Mouse (Mus musculus): Measurements from ENCODE around the gene Pla2g4a.
"Not testable (repeated sequence)": the region's sequence is repeated elsewhere in the genome, so short reads cannot be mapped to it uniquely, and the experiment has no call there.

Pla2g4a gene

DNA sequence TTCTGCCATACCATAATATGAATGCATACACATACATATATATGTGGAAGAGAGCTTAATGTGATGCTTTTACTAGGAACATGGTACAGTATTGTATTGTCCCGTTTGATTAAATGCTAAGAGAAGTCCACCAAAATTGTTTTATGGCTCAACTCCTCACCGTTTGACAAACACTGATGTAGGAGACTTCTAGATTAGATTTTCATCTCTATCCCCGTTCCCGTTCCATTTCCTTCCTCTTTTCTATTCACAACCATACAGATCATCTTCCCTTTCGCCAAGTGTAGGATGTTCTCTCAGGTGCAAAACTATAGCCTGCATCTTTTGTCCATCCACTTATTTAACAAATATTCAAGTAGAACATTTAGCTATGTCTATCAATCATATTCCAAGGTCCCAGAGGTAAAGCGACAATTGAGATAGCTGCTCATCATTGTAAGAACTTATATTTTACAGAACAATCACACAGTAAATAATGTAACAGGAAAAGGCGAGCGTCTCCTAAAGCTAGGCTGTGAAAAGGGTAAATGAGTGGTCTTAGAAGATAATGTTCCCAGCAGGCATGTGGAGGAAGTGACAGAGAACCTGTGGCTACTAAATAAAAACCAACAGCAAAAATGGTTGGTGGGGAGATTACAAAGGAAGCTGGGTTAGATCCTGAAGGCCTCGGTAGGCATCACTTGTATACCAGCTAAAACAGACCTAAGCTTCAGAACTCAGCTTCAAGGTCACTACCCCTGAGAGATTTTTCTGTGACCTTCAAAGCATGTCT lies 21.6 kb downstream of the Pla2g4a start:
- DNase-seq (ENCODE audit: inconsistent age in 2 of 2, low spot score in 1 of 2): no peak

GRCm38 (mm10) chr1:149937825-149938224 lies 23.3 kb downstream of the Pla2g4a start:
- no peak for DNase-seq (ENCODE audit: inconsistent age in 2 of 2, low spot score in 1 of 2)

DNA sequence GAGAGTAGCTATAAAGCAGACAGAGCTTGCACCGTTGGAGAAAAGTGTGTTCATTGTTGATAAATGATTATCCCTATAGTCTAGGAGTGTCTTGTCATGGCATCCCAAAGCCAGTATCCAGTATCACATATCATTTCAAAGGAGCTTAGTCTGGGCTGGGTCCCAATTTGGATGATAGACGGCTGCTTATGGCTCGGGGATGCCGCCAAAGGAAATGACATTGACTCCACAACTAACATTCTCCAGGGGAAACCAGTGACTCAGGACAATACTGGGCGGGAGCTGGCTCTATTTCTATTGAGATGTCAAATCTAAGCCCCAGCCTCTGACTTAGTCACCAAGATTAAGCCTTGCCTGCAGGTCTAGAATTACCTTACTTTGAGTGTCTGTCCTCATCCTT lies 31.9 kb downstream of the Pla2g4a start:
- no peak for DNase-seq (ENCODE audit: inconsistent age in 2 of 2, low spot score in 1 of 2)

GRCm38 (mm10) chr1:149923737-149924136 lies 37.4 kb downstream of the Pla2g4a start:
- DNase-seq (ENCODE audit: inconsistent age in 2 of 2, low spot score in 1 of 2): not testable (repeated sequence)

- DNase-seq (ENCODE audit: inconsistent age in 2 of 2, low spot score in 1 of 2): no peak
Measured at GRCm38 (mm10) chr1:149922219-149922618, 38.9 kb downstream of the Pla2g4a start.

GRCm38 (mm10) chr1:149921325-149921724 lies 39.8 kb downstream of the Pla2g4a start:
- no peak for DNase-seq (ENCODE audit: inconsistent age in 2 of 2, low spot score in 1 of 2)

DNA sequence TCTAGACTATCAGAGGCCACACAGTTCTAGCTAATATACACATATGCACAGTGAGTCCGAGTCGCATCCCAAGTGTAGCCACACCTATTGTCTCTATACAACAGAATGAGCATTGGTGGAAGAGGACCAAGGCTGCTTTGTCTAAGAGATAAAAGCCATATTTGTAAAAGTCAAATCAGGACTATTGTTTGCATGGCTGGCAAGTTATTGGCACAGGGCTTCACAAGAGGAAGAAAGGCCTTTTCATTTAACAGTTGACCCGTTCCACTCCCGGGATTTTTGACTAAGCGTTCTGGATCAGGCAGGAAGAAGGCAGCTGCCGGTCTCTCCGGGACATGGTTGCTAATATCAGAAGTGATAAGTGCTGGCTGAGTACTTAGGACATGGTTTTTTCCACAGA lies 41.8 kb downstream of the Pla2g4a start:
- no peak for DNase-seq (ENCODE audit: inconsistent age in 2 of 2, low spot score in 1 of 2)

DNA sequence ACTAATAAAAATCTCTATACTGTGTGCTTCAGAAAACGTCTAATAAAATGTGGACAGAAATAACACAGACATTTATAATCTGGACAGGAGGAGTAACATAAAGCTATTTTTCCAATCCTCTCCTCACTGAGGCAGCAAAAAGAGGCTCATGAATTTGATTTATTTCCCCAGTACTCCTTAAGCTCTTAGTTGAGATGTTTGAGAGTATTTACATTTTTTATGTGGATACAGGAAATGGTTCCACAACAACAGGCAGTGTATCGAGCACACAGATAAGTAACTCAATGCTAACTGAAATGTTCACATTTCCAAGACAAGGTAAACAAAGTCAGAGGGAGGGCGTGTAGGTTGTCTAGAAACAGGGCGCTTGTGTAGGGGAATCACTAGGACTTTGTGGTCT lies 48.1 kb downstream of the Pla2g4a start:
- no peak for DNase-seq (ENCODE audit: inconsistent age in 2 of 2, low spot score in 1 of 2)

GRCm38 (mm10) chr1:149911050-149911449 lies 50.0 kb downstream of the Pla2g4a start:
- DNase-seq (ENCODE audit: inconsistent age in 2 of 2, low spot score in 1 of 2): no peak

GRCm38 (mm10) chr1:149898001-149898625 lies 63.0 kb downstream of the Pla2g4a start:
- no peak for DNase-seq (ENCODE audit: inconsistent age in 2 of 2, low spot score in 1 of 2)

DNA sequence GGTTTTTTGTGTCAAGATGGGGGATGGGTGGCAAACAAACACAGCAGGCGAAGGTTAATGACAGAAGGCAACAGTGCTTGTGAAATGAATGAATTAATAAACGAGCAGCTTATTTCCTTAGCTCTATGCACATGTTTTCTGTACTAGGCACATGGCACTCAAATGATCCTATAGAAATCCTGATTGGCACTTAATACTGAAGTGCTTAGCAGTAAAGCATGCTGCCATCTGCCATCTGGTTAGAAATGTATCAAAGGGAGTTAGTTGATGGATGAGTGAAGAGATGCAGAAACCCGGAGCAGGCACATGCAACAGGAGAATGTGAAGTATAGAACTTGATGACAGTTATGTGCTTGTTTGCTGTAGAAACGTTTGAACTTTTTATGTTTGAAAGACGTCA lies 64.5 kb downstream of the Pla2g4a start:
- DNase-seq (ENCODE audit: inconsistent age in 2 of 2, low spot score in 1 of 2): no peak

GRCm38 (mm10) chr1:149894940-149895339 lies 66.2 kb downstream of the Pla2g4a start:
- DNase-seq (ENCODE audit: inconsistent age in 2 of 2, low spot score in 1 of 2): no peak

DNA sequence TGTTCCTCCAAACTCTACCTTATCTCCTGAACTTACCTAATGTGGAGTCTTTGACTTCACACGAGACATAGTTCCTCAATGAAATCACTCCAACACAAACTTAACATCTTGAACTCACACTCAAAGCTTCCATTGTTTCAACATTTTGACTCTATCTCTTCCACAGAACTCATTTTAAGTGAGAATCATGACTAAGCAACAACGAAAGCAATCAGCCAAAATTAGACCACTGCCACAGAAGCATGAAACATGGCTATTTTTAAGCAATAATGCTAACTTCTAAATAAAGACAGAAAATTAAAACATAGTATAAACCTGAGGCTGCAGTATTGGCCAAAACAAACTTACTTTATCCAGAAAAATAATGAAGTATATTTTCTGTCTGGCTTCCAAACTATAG lies 67.2 kb downstream of the Pla2g4a start:
- no peak for DNase-seq (ENCODE audit: inconsistent age in 2 of 2, low spot score in 1 of 2)

- peak in 1 of 2 experiments; percentile 25 for DNase-seq (ENCODE audit: inconsistent age in 2 of 2, low spot score in 1 of 2)
Measured at GRCm38 (mm10) chr1:149891057-149891456, 70.0 kb downstream of the Pla2g4a start.

GRCm38 (mm10) chr1:149882419-149883025 lies 78.6 kb downstream of the Pla2g4a start:
- DNase-seq (ENCODE audit: inconsistent age in 2 of 2, low spot score in 1 of 2): no peak

DNA sequence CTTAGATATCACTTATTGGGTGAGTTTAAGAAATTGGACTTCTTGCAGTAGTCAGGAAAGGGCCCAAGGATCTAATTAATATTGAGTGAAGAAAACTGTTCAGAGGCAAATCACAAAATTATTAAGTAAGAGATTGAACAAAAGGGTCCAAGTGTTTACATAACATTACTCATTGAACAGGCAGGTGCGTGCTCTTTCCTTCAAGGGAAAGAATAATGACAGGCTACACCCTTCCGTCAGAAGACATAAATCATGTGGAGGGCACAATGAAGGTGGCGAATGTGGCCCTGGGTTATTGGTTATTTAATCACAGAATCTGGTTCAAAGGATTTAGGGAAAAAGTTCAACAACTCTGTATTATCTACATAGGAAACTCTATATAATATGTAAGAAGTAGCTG lies 82.9 kb downstream of the Pla2g4a start:
- DNase-seq (ENCODE audit: inconsistent age in 2 of 2, low spot score in 1 of 2): no peak

GRCm38 (mm10) chr1:149876502-149876901 lies 84.6 kb downstream of the Pla2g4a start:
- DNase-seq (ENCODE audit: inconsistent age in 2 of 2, low spot score in 1 of 2): no peak

DNA sequence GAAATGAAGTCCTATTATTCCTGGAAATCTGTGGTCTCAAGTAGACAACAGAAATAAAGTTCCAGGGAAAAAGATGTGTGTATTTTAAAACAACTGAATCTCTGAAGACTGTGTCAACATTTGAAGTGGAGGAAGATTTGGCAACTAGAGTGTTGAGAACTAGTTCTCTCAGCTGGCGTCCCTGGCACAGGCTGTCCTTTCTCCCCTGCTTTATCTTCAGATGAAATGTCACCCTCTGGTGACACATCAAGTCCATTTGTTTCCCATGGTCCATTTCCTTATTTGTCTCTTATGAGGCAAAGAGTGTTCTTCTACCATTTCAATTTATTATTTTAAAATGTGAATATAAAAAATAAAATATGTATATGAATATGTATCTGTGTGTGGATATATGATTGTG lies 89.5 kb downstream of the Pla2g4a start:
- DNase-seq (ENCODE audit: inconsistent age in 2 of 2, low spot score in 1 of 2): no peak

DNA sequence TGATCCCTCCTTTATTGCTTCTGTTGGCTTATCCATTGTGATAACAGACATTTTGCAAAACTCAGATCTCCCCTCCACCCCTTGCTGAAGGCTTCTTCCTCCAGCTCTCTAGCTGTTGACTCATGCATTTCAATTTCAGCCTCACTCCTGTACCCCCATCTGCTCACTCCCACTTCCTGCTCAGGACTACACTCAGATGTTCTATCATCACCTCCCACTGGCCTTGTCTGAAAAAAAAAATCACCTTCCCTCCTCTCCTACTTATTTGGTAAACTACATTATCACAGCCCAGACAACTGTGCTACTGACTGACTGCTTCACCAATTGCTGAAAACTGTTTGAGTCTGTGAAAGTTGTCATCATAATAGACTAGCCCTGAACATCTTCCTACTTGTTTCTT lies 93.8 kb downstream of the Pla2g4a start:
- no peak for DNase-seq (ENCODE audit: inconsistent age in 2 of 2, low spot score in 1 of 2)

GRCm38 (mm10) chr1:149866202-149866601 lies 94.9 kb downstream of the Pla2g4a start:
- no peak for DNase-seq (ENCODE audit: inconsistent age in 2 of 2, low spot score in 1 of 2)

DNA sequence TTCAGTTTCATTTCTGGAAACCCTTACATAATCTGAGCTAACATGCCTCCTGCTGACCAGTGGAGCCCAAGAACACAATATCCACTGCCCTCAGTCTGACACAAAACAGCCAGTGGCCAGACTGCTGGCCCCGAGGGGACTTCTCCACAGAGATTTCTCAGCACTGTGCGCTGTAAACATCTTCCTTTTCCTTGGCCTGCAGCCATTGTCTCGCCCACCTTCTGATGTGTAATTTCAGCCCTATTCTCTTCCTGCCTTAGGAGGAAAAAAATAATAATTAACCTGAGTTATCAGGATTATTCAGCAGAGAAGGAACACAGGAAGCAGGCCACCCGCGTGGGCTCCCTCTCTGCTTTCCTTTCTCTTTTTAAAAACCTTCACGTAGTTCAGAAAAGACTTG lies 98.3 kb downstream of the Pla2g4a start:
- DNase-seq (ENCODE audit: inconsistent age in 2 of 2, low spot score in 1 of 2): peak; percentile 19 to 35

GRCm38 (mm10) chr1:149862181-149862580 lies 98.9 kb downstream of the Pla2g4a start:
- no peak for DNase-seq (ENCODE audit: inconsistent age in 2 of 2, low spot score in 1 of 2)

Data from adrenal gland, adult (tissue).